Mouse (Mus musculus) kidney, adult 11 months (tissue): ENCODE measurements at regions not wholly inside any gene's neighbourhood (a gene's known extent, or its start where the extent isn't known, plus 50 kb on each side); places are given as distances from the start of the nearest gene placed in this dataset.
"Not testable (repeated sequence)": the region's sequence is repeated elsewhere in the genome, so short reads cannot be mapped to it uniquely, and the experiment has no call there.

ENCODE experiments used
- DNase-seq: peaks from one replicate; pipeline ENCODE4 v3.0.0; 2022

DNA sequence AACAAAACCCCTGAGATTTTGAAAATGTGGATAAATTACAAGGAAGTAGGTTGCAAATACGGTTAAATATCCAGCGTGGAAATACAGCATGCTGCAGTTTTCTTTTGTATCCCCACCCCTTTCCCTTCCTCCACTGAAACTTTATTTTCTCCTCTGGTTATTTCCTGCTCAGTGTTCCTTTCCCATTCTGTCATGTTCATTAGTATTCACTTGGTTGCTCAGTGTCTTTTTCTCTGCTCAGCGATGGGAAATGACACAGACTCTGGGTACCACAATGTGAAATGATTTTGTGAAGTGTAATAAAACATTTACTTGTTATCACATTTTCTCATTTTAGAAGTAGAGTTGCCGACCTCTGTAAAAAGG, 169.6 kb upstream of the Col8a1 start:
- DNase-seq: no peak

DNA sequence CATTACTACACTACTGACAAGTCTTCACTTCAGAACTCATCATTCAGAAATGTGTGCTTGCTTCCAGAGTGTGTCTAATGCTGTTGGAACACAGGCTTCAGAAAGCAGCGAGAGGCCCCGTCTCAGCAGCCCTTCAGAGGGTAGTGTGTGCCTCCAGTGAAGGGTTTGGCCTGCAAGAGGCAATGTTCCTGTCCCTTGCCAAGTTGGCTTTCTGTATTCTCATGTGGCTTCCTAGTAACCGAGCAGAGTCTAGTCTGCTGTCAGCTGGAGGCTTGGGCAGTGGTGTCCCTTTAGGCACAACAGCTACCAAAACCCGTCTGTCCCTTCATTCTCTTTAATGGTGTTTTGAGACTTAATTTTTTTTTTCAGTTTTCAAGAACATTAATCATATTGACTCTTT, 173.3 kb upstream of the Col8a1 start:
- DNase-seq: no peak

DNA sequence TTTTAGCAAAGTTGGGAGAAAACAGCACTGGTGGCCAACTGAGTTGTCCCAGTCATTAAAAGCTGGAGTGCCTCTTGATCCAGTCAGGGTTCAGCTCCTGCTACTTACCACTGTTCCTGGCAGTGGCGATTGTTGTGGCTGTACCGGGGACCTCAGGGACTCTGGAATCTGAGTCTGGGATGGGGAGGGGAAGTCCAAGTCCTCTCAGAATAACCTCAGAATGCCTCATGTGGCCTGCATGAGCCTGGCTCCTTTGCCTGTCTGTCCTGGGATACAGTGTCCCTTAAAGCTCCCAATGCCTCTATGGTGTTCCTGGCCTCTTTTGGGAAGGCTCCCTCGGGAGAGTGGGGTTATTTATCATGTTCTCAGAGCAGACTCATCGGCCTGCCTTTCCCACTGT, 173.8 kb upstream of the Col8a1 start:
- DNase-seq: peak; percentile 11

DNA sequence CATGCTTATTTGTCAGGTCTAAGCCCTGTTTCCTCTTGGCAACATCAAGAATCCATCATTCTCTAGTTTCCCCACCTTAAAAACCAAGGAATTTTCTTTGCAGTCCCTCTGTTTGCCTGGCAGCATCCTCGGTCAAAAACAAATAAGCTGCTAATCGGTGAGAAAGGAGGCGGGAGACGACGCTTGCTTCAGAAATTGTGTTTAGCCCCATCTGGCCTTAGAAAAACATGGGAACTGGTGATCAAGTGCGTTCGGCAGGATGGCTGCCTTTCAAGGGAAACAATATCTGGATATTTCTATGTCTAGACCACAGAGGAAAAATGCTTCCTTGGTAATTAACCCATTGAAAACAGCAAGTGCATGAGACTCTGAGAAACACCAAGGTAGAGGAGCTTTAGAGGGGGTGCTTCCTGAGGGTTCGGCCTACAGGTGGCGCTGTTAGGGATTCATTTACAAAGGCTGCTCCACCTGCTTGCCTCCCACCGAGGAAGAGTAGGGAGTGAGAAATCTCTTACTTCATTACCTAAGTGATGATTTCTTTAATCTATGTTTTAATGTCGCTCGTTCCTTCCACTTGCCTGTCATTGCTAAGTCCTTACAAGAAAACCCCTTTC, 174.7 kb upstream of the Col8a1 start:
- no peak for DNase-seq

DNA sequence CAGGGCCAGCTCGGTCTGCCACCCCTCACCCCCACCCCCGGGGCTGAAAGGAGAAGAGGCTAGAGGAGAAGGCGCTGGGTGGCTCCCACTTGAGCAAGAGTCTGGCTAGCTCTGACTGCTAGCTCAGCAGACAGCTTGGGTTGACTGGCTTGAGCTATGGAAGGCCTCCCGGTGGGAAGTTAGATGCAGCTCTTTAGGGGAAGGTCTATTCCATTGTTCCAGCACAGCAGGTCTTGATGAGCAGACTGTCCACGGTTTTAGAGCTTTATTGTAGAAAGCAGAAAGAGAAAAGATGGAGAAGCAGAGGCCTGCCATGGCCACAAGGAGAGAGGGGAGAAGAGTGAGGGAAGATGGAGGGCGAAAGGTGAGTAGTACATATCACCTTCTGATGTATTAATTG, 190.9 kb upstream of the Col8a1 start:
- DNase-seq: no peak

DNA sequence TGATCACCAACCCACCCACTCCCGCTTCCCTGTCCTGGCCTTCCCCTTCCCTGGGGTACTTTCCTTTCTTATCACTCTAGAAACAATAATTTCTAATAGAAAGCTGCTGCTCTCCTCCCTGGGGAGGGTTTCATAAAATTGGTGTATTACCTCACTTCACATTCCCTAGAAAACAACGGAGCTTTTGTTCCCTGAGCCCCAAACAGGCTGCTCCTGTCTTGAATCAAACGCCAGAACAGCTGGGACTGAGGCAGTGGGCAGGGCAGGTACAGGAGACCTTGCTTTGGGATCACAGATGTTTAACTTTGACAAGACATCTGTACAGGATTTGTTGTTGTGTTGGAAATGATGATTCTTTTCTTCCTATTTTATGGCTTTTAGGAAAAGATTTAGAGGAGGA, 192.8 kb upstream of the Col8a1 start:
- no peak for DNase-seq

DNA sequence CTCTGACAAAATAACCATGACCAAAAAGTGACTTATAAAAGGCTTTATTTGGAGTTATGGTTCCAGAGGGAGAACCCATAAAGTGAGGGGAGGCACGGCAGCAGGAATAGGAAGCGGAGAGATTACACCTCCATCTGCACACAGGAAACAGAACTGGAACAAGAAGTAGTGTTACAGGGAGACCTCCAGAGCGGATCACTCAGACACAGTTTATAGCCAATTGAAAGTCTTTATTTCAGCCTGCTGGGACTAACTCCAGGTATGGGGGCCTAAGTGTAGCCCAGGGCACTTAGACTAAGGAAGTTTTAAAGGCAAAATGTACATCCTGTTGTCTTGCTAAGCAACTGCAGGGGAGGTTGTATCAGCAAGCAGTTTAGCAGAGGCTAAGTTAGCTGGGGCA, 195.1 kb upstream of the Col8a1 start:
- no peak for DNase-seq

DNA sequence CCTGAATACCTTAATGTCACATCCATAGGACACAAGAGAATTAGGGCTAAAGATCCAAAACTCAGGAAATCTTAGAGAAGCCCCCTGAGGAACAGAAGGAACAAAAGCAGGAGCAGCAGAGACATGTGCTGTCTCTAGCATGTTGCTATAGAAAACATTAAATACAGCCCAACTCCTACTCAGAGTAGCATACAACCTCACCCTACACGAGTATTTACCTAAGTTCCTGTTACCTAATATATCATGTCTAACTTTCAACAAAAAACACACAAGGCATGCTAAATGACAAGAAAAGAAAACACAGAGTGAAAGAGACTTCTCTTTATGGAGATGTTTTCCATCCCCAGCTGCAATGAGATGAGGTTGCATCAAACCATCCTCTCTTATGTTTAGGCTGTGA, 216.4 kb upstream of the Col8a1 start:
- DNase-seq: no peak

DNA sequence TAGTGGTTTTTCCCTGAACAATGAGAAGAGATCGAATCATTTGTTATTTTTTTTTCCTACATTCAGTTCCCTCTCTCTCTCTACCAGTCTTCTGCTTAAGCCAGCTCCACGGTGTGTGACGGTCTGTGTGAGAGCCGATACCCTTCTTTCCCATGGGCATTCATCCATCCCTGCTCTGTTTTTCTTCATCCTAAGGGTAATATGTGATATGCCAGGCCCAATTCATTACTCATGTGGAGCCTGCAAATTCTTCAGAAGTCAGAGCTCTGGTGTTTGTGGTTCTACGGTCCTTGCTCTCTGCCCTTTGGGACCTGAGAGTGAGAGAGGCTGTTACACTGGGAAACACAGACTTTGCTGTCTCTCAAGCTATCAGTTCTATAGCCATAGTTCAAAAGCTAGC, 229.6 kb upstream of the Col8a1 start:
- no peak for DNase-seq

DNA sequence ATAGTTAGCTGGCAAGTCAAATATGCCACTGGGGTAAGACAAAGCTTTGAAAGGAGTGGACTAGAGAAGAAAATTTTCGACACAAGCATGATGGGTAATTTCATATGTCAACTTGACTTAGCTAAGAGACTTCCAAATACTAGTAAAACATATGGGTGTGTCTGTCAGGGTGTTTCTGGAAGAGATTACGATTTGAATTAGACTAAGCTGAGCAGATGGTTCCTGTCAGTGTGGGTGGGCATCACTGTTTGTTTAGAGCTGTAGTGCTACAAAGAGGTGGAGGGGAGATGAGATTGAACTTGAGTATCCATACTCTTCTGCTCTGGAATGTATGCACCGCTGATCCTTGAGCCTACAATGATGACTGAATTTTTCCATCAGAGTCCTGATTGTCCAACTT, 251.2 kb upstream of the Col8a1 start:
- no peak for DNase-seq

DNA sequence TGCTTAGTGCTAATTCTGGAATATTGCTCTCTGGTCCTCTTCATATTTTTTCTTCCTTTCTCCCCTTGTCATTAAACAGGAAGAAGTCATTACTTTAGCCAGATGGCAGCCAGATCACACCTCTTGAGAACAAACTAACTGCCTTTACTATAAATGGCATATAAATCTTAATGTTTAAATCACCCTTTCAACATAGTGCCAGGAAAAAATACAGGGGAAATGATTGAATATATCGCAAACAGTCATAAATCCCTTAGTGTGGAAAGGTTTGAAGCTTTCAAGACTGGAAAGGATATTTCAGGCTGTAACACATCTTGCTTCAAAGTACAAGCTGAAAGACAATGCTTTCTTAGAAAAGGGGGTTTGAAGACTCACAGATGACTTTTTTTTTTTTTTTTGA, 259.0 kb upstream of the Col8a1 start:
- DNase-seq: no peak

DNA sequence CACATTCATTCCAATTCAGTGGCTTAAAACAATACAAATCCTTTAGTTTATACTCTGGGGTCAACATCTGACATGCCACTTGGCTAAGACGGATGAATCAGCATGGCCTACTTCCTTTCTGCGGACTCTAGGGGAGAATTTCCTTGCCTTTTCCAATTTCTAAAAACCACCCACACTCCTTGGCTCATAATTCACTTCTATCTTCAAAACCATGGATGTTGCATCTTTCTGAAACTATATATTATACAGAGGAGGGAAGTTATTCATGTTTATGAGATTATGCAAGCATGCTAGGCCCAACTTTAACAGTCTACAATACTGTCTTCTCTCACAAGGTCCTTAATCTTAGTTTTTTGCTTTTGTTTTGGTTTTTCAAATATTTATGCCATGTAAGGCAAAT, 273.0 kb upstream of the Col8a1 start:
- no peak for DNase-seq

DNA sequence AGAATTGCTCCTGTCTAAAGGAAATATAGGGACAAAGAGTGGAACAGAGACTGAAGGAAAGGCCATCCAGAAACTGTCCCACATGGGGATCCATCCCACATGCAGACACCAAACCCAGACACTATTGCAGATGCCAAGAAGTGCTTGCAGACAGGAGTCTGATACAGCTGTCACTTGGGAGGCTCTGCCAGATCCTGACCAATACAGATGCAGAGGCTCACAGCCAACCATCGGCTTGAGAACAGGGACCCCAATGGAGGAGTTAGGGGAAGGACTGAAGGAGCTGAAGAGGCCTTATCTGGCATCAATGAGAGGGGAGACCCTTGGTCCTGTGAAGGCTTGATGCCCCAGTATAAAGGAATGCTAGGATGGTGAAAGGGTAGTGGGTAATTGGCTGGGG, 274.0 kb upstream of the Col8a1 start:
- DNase-seq: not testable (repeated sequence)

DNA sequence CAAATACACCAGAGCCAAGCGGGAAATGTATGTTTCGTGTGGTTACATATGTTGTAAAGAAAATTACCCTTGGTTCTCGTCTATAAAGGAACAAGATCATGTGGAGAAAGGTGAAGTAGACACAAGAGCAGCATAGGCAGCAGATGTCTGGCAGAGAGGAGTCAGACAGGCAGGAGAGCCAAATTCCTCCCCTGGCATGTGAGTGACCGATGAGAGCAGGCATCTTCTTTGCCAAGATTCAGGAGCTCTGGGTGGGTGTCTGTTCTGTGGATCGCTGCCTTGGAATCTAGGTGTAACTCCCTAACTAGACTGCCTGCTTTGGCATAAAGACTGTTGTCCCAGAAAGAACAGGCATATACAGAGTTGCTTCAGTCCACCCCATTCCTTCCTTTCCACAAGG, 275.1 kb upstream of the Col8a1 start:
- DNase-seq: no peak

DNA sequence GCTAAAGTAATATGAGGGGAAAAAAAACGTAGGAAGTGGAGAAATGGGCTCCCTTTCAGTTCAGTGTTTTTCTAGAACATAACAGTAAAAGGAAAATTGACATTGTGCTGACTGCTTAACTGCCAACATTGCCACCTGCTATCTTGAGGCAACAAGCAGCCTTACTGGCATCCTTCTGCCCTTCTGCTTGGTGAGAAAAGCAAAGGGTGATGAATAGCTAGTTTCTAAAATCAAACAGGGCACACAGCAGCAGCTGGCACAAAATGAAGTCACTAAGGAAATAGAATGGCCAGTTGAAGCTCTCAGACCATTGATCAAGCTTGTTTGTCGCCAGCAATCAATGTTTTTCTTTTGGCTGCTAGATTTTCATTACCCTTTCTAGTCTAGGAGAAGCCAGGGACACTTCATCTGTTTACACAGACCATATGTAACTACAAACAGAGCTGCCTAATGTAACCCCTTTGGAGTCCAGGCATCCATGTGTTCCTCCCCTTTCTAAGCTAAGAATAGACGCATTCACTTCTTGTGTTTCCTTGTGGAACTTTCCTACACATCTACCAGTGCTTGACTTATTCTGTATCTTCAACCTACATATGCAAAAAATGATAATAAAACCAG, 314.2 kb upstream of the Col8a1 start:
- DNase-seq: no peak

DNA sequence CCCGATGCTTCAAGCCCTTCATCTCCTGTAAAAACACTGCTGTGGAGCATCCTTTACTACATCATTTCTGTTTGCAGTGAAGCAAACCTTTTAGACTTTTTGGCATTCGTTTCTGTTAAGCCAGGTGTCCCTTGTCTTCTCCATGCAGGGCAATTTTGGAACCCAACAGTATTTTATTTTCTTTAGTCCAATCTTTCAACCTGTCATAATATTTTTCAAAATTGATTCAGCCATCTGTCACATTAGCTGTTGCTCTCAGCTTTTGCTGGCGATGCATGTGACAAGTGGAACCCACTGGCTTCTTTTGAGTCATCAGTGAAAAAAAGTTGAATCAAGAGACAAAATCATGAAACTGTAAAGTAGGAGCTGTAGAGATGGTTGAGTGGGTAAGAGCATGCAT, 317.9 kb upstream of the Col8a1 start:
- no peak for DNase-seq

DNA sequence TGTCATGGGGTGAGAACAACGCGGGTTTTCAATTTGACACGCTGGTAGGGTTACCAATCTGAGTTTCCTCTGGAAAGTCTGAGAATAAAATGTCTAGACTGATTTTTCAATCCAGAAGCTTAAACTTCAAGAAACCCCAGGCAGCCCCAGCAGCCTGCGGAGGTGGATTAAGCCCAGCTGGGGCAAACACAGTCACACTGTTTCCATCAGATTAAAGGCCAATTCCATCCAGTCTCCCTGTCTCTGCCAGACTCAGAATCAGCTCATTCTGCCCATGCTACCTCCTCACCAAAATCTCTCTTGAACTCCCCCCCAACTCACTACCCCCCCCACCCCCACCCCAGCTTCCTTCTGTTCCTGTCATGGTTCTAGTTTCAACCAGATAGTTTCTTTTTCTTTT, 307.9 kb upstream of the Dcbld2 start:
- no peak for DNase-seq

DNA sequence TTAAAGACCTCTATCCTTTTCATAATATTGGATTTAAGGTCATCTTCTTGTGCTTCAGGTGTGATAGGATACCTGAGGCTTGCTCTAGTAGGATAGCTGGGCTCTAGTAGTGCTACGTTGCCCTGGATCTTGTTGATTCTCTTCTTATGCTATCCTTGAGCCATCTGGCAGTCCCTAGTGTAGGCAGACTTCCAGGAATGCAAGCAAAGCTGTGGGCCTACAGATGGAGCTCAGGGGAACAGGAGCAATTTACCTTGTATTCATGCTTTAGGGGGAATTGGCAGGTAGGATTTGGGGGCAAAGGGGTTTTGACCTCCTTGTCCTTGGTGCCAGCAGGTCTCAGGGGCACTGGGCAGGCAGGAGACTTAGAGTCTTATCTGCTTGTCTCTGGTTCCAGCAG, 297.8 kb upstream of the Dcbld2 start:
- DNase-seq: no peak

DNA sequence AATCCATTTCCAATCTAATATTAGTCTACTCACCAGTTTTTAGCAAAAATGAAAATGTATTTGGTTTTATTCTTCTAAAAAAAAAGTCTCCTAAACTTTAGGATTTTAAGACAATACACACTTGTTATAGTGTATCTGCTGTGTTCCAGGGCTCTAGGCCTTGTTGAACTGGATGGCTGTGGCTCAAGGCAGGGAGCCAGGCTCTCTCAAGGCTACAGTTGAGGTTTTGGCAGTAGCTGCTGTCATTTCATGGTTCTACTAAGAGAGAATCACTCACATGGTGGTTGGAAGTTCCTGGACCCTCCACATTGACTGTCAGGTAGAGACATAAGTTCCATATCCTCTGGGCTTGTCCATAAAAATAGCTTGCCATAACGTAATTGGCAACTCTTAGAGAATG, 282.2 kb upstream of the Dcbld2 start:
- DNase-seq: no peak

DNA sequence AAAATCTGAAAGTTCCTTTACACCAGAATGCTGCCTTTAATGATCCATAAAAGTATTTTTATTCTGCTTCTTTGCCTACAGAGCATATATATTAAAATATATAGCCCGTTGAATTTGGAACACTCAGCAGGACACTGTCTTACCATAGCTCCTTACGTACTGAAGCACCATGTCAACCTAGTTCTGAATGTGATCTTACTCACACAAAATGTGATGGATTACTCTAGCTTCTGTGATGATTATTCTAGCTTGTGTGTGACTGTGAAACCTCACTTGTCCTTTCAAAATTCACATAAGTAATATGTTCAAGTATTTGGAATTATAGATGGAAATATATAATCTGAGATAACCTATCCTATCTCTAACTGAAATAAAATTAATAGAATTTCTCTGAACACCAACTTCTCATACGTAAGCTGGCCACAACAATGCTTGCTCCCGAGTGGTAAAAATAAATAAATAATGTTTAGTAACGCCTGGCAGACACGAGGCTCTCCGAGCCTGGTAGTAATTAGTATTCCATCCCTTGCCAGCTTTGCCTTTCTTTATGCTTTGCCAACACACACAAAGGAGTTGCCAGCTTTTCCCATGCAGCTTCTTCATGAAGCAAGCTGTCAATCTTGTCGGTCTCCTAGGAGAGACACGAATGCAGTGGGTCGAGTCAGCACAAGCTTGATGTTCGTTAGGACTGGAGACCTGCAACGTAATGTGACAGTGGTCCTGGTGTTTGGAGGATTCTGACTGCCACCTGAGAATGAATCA, 271.9 kb upstream of the Dcbld2 start:
- DNase-seq: peak; percentile 5

DNA sequence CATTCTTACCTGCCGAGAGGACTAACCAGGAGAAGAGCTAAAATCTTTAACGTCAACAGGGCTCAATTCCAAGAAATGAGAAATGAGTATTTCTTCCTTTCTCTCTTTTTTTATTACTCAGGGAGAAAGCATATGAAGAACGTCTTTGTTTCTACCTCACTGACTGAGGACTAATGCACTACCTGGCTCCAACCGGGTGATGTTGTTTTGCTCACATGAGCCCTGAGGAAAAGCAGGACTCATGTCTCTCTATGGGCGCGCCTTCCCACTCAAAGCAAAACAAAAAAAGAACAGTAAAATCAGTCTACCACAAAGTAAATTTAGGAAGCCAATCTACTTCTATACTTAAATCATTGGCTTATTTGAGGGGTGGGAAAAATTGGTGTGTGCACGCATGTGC, 271.3 kb upstream of the Dcbld2 start:
- no peak for DNase-seq

DNA sequence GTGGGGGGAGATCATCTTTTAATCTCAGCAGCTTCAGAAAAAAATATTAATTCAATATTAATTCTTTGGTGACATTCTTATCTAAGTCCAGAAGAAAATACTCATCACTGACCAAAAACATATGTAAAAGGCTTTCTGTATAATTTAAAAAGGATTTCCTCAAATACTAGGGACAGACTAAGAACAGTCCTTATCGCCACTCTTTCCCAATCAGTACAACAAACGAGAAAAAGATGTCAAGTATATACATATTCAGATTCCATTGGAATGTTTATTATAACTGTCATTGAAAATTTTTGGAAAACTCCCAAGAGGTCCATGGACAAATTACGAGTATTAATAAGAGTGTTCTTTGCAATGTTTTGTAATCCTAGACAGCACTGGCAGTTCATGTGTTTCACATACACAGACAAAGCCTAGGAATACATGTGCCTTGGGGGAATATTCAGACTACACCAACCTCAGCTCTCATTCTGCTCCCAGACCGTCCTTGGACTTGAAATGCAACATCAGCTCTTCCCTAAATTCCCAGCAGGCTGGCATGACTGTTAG, 270.4 kb upstream of the Dcbld2 start:
- DNase-seq: no peak

DNA sequence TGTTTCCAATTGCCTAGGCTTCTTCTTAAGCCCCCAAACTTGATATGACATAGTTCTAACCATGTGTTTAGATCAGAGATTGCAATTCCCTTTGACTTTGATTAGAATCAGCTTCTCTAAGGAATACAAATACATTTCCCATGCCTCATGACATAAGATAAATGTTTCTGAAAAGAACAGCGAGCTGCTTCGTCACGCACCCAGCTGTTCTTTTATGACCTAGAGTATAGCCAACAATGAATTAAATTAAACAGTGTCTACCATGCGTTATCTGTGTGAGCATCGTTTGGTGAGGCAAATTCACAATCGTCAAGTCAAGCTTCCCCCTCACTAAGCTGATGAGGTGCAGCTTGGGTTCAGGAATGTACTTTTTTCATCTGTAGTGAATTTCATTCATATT, 261.8 kb upstream of the Dcbld2 start:
- no peak for DNase-seq

DNA sequence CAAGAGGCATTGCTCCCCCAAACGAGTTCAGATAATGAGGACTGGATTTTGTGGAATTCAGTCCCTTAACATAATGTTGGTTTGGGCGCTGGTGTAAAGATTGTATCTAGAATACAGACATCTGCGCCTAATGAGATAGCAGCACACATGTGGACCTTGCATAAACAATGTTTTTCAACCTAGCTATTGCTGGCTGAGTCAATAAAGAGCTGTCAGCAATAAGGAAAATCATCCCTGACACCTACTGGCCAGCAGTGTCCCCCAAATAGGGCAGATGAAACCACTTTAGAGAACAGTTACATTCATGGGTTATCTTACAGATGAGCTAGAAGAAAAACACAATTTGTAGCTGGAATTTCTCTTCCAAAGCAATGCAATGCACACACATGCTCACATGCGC, 252.7 kb upstream of the Dcbld2 start:
- no peak for DNase-seq
